Mouse (Mus musculus): ENCODE measurements at regions not wholly inside any gene's neighbourhood (a gene's known extent, or its start where the extent isn't known, plus 50 kb on each side); places are given as distances from the start of the nearest gene placed in this dataset.
A peak's percentile ranks its signal among the peaks of the same experiment; 100 is the strongest.
"Not testable (repeated sequence)": the region's sequence is repeated elsewhere in the genome, so short reads cannot be mapped to it uniquely, and the experiment has no call there.

DNA sequence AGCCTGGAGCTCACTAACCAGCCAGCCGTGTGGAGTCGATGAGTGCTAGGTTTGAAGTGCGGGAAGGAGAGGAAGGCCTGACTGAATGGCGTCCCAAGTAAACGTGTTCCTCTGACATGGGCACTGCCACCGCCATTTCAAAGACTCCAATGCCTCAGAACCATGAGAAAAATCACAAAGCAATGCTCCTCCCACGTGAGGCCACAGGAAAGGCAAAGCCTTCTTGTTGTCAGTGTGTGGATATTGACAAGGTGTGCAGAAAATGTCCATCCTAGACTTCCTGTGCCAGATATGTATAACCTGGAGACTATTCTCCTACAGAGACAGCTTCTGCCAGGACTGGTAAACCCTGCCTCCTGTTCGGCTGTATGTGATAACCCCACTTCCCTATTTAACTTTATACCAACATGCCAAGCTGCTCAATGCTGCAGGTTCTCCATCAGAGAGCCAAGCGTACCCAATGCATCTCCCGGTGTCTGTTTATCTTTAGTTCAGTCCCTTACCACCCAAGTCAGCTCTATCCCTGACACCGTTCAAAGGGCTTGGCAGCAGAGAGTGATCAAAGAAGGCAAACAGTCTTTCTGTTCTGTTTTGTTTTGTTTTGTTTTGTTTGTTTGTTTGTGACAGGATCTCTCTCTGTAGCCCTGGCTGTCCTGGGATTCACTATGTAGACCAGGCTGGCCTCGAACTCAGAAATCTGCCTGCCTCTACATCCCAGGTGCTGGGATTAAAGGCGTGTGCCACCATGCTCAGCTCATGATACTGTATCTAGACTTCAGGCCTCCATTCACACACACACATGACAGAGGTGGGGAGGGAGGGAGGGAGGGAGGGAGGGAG is 124.8 kb upstream of the Tbl1xr1 start:
- Histone ChIP-seq H3K4me3 (replicated peaks; ENCODE audit: low read length) (no peak overlapping the region), H3K9me3 (replicated peaks; ENCODE audit: control insufficient read depth, low read length) (no peaks in the 10 kb centered on the region), H3K36me3 (ENCODE audit: control insufficient read depth, insufficient read depth, low read length) (no peaks in the 10 kb centered on the region), H3K27ac (ENCODE audit: low read length) (no peak overlapping the region), H3K4me2 (ENCODE audit: low read depth, low read length) (no peak overlapping the region), H3K27me3 (ENCODE audit: control insufficient read depth, insufficient read depth, low read length) (no peaks in the 10 kb centered on the region), H3K9ac (ENCODE audit: low read length) (no peak overlapping the region), H3K4me1 (ENCODE audit: control insufficient read depth, insufficient read depth, low read length) (peaks cover 10% of the 10 kb centered on the region)
- 88% methylated on average over 13 of the region's 13 CpGs for WGBS
- ATAC-seq (ENCODE audit: insufficient read depth, low FRiP score) = no peak

DNA sequence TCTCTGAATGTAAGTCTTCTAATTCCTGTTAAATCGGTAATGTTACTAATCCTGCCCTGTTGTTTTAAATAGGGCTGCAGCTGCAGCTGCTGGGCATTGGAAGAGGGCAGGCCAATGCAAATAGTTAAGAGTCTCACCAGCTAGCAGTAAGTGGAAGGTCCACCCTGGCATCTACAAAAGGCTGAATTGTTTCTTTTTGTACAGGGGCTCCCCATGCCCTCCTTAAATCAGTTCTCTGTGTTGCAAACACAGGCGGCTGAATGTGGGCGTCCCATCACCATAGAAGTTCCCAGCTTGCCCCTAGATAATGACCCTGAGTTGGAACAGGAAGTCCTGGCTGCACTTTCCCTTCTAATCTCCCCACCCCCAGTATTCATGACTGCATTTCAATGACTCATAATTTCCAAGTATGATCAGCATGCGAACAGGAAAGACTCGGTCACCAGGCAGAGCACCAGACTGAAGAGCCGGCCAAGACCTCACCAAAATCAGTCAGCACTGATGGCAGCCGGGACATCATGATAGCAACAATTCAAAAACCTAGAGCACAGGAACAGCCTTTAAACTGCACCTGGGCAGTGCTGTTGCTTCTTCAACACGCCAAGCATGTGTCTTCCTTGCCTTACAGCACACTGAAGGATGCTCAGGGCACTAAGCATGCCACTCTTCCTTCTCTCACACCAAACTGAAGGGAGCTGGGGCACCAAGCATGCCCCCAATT is 123.6 kb upstream of the Tbl1xr1 start:
- Histone ChIP-seq H3K4me2 (ENCODE audit: low read depth, low read length) (no peak overlapping the region), H3K27ac (ENCODE audit: low read length) (peak overlapping the region; percentile 33; the same call in 1 of the 2 replicates)
- ATAC-seq (ENCODE audit: insufficient read depth, low FRiP score) = peak; percentile 73; the same call in 1 of the 2 replicates

DNA sequence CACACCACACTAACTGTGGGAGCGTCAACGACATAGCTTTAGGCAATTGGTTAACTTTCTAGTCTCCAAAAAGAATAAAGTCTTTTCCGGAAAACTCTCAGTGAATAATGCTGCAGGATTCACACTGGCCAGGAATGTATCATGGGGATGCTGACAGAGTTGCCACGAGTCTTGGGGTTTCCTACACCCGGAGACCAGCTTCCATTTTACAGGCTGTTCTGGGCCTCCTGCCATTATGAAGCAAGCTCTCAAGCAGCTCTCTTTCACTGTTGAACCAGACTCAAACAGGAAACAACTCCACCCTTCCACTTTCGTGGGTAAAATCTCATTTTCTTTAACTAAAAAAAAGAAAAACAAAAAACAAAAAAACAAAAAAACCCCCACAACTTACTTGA is 123.0 kb upstream of the Tbl1xr1 start:
- 82% methylated on average over 6 of the region's 6 CpGs for WGBS
- no peaks in the 10 kb centered on the region for H3K9me3 ChIP-seq (replicated peaks; ENCODE audit: control insufficient read depth, low read length)
- H3K27me3 ChIP-seq (ENCODE audit: control insufficient read depth, insufficient read depth, low read length) = no peaks in the 10 kb centered on the region
- H3K4me3 ChIP-seq (replicated peaks; ENCODE audit: low read length) = no peak overlapping the region
- peaks cover 10% of the 10 kb centered on the region for H3K4me1 ChIP-seq (ENCODE audit: control insufficient read depth, insufficient read depth, low read length)
- H3K4me2 ChIP-seq (ENCODE audit: low read depth, low read length) = no peak overlapping the region
- no peak for ATAC-seq (ENCODE audit: insufficient read depth, low FRiP score)
- H3K36me3 ChIP-seq (ENCODE audit: control insufficient read depth, insufficient read depth, low read length) = no peaks in the 10 kb centered on the region
- no peak overlapping the region for H3K9ac ChIP-seq (ENCODE audit: low read length)
- H3K27ac ChIP-seq (ENCODE audit: low read length) = no peak overlapping the region

More for the DNA sequence above, 123.6 kb upstream of the Tbl1xr1 start:
- no peaks in the 10 kb centered on the region for H3K36me3 ChIP-seq (ENCODE audit: control insufficient read depth, insufficient read depth, low read length)
- H3K9me3 ChIP-seq (replicated peaks; ENCODE audit: control insufficient read depth, low read length) = no peaks in the 10 kb centered on the region
- H3K9ac ChIP-seq (ENCODE audit: low read length) = no peak overlapping the region
- peaks cover 10% of the 10 kb centered on the region for H3K4me1 ChIP-seq (ENCODE audit: control insufficient read depth, insufficient read depth, low read length)
- H3K4me3 ChIP-seq (replicated peaks; ENCODE audit: low read length) = no peak overlapping the region
- no peaks in the 10 kb centered on the region for H3K27me3 ChIP-seq (ENCODE audit: control insufficient read depth, insufficient read depth, low read length)
- WGBS = 49% methylated on average over 8 of the region's 8 CpGs

DNA sequence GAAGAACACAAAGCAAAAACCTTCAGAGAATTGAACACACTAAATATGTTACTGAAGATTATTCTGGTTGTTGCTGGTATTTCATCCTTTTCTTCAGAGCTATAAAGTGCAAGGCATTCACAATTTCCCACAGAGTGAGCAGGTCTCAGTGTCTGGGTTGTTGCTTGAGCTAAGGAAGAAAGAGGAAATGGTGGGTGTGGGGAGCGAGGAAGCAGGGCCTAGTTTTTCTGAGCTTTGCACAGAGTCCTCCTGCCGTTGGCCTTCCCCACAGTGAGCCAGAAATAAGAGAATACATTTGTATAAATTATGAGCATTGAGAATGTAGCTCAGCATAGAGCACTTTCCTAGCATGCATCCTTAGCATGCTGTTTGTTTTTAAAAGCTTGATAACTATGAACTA is 120.8 kb upstream of the Tbl1xr1 start:
- no peaks in the 10 kb centered on the region for H3K9me3 ChIP-seq (replicated peaks; ENCODE audit: control insufficient read depth, low read length)
- 64% methylated on average over 2 of the region's 2 CpGs for WGBS
- H3K4me3 ChIP-seq (replicated peaks; ENCODE audit: low read length) = no peak overlapping the region
- no peak for ATAC-seq (ENCODE audit: insufficient read depth, low FRiP score)
- H3K9ac ChIP-seq (ENCODE audit: low read length) = no peak overlapping the region
- H3K27ac ChIP-seq (ENCODE audit: low read length) = no peak overlapping the region
- no peak overlapping the region for H3K4me2 ChIP-seq (ENCODE audit: low read depth, low read length)
- H3K36me3 ChIP-seq (ENCODE audit: control insufficient read depth, insufficient read depth, low read length) = no peaks in the 10 kb centered on the region
- no peaks in the 10 kb centered on the region for H3K27me3 ChIP-seq (ENCODE audit: control insufficient read depth, insufficient read depth, low read length)
- peaks cover 10% of the 10 kb centered on the region for H3K4me1 ChIP-seq (ENCODE audit: control insufficient read depth, insufficient read depth, low read length)

DNA sequence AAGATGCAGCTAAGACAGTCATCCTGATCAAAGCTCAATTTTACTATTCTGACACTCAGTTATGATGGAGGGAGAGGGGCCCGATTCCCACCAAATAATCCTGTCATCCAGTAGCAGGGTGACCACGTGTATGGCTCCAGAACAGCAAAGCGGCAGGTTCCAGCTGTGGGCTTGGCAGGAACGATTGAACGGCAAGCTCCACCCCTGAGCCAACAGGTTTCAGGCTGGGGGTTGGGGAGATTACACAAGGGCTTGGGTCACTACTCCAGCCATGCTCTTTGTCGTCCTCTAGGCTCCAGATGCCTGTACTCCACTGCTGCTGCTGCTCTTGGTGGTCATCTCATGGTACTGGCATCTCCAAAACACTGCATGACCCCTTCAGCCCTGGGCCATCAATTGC is 119.3 kb upstream of the Tbl1xr1 start:
- ATAC-seq (ENCODE audit: insufficient read depth, low FRiP score); H3K27ac ChIP-seq (ENCODE audit: low read length): not testable (repeated sequence)
- WGBS = 49% methylated on average over 6 of the region's 6 CpGs

DNA sequence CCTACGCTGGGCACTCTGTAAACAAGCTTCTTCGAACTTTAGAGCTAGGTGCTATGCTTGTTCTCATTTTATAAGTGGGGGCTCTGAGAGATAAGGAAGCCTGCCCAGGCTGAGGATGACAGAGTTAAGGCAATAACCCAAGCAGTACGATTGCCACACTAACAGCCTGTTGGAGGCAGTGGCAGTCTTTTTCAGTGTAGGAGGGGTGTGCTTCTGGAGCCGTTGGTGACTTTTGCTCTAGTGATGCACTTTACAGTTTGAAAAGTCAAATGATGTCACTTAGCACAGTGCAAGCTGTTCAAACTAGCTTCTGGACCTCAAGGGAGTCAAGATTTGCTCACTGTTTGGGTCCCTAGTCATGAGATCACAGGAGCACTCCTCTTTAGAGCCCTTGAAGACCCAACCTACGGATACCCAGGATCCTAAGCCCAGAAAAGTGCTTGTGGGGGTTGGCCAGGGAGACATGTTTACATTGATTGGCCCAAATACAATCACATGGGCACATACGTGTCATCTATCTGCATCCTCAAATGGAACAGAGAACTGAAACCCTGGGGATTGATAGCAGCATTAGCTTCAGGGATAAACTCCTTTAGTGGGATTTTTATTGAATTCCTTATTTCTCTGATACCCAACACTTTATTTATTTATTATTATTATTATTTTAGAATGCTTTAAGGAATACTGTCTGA is 117.7 kb upstream of the Tbl1xr1 start:
- 83% methylated on average over 6 of the region's 6 CpGs for WGBS
- no peak overlapping the region for H3K9ac ChIP-seq (ENCODE audit: low read length)
- no peak for ATAC-seq (ENCODE audit: insufficient read depth, low FRiP score)
- H3K4me1 ChIP-seq (ENCODE audit: control insufficient read depth, insufficient read depth, low read length) = peaks cover 19% of the 10 kb centered on the region
- H3K36me3 ChIP-seq (ENCODE audit: control insufficient read depth, insufficient read depth, low read length) = no peaks in the 10 kb centered on the region
- H3K9me3 ChIP-seq (replicated peaks; ENCODE audit: control insufficient read depth, low read length) = no peaks in the 10 kb centered on the region
- H3K4me3 ChIP-seq (replicated peaks; ENCODE audit: low read length) = no peak overlapping the region
- no peak overlapping the region for H3K4me2 ChIP-seq (ENCODE audit: low read depth, low read length)
- H3K27me3 ChIP-seq (ENCODE audit: control insufficient read depth, insufficient read depth, low read length) = no peaks in the 10 kb centered on the region
- H3K27ac ChIP-seq (ENCODE audit: low read length) = no peak overlapping the region

More for the DNA sequence above, 119.3 kb upstream of the Tbl1xr1 start:
- peaks cover 14% of the 10 kb centered on the region for H3K4me1 ChIP-seq (ENCODE audit: control insufficient read depth, insufficient read depth, low read length)
- not testable (repeated sequence) for H3K4me2 ChIP-seq (ENCODE audit: low read depth, low read length); H3K36me3 ChIP-seq (ENCODE audit: control insufficient read depth, insufficient read depth, low read length); H3K9ac ChIP-seq (ENCODE audit: low read length); H3K27me3 ChIP-seq (ENCODE audit: control insufficient read depth, insufficient read depth, low read length); H3K9me3 ChIP-seq (replicated peaks; ENCODE audit: control insufficient read depth, low read length); H3K4me3 ChIP-seq (replicated peaks; ENCODE audit: low read length)

DNA sequence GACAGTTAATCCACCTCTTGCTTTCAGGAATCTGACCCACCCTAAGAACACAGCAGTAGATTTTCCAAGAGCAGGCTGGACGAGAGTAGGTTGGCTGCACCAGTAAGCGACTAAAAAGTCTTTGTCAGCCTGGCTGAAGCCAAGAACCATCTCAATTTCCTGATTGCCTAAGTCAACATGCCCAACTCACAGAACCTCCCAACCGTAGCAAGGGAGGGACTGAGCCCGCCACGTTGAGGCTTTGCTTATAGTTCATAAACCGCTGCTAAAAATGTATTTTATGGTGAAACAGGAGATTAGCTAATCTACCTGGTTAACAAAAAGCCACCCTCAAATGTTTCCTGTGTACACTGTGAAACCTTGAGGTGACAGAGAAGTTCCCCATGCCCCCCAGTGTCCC is 115.4 kb upstream of the Tbl1xr1 start:
- Histone ChIP-seq H3K36me3 (ENCODE audit: control insufficient read depth, insufficient read depth, low read length) (no peaks in the 10 kb centered on the region), H3K27ac (ENCODE audit: low read length) (peak overlapping the region; percentile 2; the same call in 1 of the 2 replicates), H3K4me1 (ENCODE audit: control insufficient read depth, insufficient read depth, low read length) (peaks cover 19% of the 10 kb centered on the region), H3K4me3 (replicated peaks; ENCODE audit: low read length) (no peak overlapping the region), H3K9me3 (replicated peaks; ENCODE audit: control insufficient read depth, low read length) (no peaks in the 10 kb centered on the region), H3K9ac (ENCODE audit: low read length) (no peak overlapping the region), H3K4me2 (ENCODE audit: low read depth, low read length) (no peak overlapping the region), H3K27me3 (ENCODE audit: control insufficient read depth, insufficient read depth, low read length) (no peaks in the 10 kb centered on the region)
- peak; percentile 74 for ATAC-seq (ENCODE audit: insufficient read depth, low FRiP score)
- WGBS = 48% methylated on average over 6 of the region's 6 CpGs

DNA sequence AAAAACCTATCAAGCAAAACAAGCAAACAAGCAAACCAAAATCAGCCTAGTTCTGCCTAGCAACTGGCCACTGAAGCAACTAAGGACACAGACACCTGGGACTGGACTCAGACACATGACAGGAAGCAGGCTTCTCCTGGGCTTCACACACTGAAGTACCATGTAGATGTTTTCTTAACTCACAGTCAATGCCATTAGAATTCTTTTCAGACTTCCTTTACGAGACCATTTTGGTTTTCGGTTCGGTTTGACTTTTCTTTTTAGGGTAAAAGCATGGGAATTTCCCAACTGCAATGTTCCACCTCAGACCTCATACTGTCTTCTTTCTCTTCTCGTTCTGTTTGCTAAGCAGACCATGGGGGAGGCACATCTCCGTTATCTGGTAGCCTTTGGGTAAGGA is 114.7 kb upstream of the Tbl1xr1 start:
- 76% methylated on average over 5 of the region's 5 CpGs for WGBS
- no peak for ATAC-seq (ENCODE audit: insufficient read depth, low FRiP score)
- Histone ChIP-seq H3K4me2 (ENCODE audit: low read depth, low read length) (no peak overlapping the region), H3K36me3 (ENCODE audit: control insufficient read depth, insufficient read depth, low read length) (no peaks in the 10 kb centered on the region), H3K27me3 (ENCODE audit: control insufficient read depth, insufficient read depth, low read length) (no peaks in the 10 kb centered on the region), H3K27ac (ENCODE audit: low read length) (peak overlapping the region; percentile 65; the same call in 1 of the 2 replicates), H3K4me1 (ENCODE audit: control insufficient read depth, insufficient read depth, low read length) (peaks cover 19% of the 10 kb centered on the region), H3K9ac (ENCODE audit: low read length) (no peak overlapping the region), H3K9me3 (replicated peaks; ENCODE audit: control insufficient read depth, low read length) (no peaks in the 10 kb centered on the region), H3K4me3 (replicated peaks; ENCODE audit: low read length) (no peak overlapping the region)

DNA sequence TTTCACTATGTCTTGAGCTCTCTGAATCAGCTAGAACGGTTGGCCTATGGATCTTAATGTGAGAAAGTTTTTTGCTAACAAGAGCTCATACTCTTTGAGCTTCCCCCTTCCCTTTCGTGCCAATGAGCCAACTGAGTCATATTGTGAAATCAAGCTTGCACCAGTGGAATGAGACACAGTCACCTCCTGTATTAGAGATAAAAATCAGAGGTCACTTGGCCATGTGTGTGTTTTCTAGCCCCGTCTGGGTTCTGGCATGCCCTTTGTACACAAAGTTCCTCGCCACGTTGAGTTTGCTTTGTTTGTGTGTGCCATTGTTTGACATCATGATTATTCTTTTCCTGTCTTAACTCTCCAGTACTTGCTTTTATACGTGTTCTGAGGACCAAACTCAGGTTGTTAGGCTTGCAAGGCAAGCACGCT is 114.1 kb upstream of the Tbl1xr1 start:
- ATAC-seq (ENCODE audit: insufficient read depth, low FRiP score) = 0 out of 2 replicates have a peak, but pooled peaks have one; percentile 22
- WGBS = 25% methylated on average over 7 of the region's 7 CpGs
- Histone ChIP-seq H3K9me3 (replicated peaks; ENCODE audit: control insufficient read depth, low read length) (no peaks in the 10 kb centered on the region), H3K27me3 (ENCODE audit: control insufficient read depth, insufficient read depth, low read length) (no peaks in the 10 kb centered on the region), H3K9ac (ENCODE audit: low read length) (no peak overlapping the region), H3K4me2 (ENCODE audit: low read depth, low read length) (0 out of 2 replicates have a peak overlapping the region, but pooled peaks have one; percentile 17), H3K27ac (ENCODE audit: low read length) (peak overlapping the region; percentile 65), H3K4me1 (ENCODE audit: control insufficient read depth, insufficient read depth, low read length) (peaks cover 19% of the 10 kb centered on the region), H3K36me3 (ENCODE audit: control insufficient read depth, insufficient read depth, low read length) (no peaks in the 10 kb centered on the region), H3K4me3 (replicated peaks; ENCODE audit: low read length) (no peak overlapping the region)

All from stomach, embryonic 16.5 days (tissue).